Mouse (Mus musculus): ENCODE data around the gene Timm8b. TPM values are rescaled to one million over a fixed set of nuclear protein-coding genes. Genes with fewer than 3 reads are reported as not detected.
"Not testable (repeated sequence)": the region's sequence is repeated elsewhere in the genome, so short reads cannot be mapped to it uniquely, and the experiment has no call there.

Timm8b gene
- total RNA-seq, 2 experiments from 2014 or later: 210 to 223 TPM

DNA sequence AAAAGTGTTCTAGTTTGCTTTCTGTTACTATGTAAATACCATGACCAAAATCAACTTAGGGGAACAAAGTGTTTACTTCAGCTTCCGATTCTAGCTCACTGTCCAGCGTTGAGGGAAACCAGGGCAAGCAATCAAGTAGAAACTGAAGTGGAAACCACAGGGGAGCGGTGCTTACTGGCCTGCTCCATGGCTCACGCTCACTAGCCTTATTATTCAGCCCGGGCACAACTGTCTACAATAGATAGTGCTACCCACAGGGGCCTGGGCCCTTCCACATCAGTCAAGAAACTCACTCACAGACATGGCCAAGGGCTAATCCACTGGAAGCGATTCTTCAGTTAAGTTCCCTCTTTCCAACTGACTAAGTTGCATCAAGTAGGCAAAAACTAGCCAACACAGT is 2.2 kb upstream of the Timm8b start:
- no peak for DNase-seq (ENCODE audit: low spot score in 2 of 2)

- no peak for DNase-seq (ENCODE audit: low spot score in 2 of 2)
Observed at GRCm38 (mm10) chr9:50602055-50602845, 1.5 kb upstream of the Timm8b start.

DNA sequence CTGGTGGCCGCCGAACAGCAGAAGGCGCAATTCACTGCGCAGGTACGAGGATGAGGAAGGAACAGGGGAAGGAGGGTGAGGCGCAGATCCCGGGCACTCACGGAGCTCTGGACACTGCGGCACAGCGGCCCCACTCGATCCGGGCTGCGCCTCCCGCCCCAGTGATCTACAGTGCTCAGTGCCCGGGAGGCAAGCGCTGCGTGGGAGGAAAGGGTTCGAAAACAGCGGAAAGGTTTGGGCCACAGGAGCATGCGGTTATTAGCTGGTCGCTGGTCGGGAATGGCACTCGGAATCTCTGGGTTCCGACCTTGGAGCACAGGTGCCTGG is 251 bp downstream of the Timm8b start:
- no peak for DNase-seq (ENCODE audit: low spot score in 2 of 2)

GRCm38 (mm10) chr9:50604338-50604737 is 628 bp downstream of the Timm8b start:
- no peak for DNase-seq (ENCODE audit: low spot score in 2 of 2)

DNA sequence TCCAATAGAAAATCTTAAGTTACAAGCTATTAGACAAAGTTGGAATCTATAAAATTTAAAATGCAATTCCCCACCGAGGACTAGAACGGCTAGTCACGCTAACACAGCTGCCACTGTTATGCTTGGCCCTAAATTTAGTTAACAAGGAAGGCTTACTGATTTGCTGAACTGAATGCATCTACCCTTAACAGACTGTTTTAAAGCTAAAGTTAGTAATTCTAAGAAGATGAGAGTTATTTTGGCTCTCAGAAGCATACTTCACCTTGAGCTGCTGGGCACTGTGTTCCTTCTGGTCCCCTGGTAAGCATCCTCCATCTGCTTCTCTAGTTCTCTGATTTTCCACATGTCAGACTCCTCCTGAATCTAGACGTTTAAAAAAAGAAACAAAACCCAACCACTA is 8.4 kb downstream of the Timm8b start:
- no peak for DNase-seq (ENCODE audit: low spot score in 2 of 2)

DNA sequence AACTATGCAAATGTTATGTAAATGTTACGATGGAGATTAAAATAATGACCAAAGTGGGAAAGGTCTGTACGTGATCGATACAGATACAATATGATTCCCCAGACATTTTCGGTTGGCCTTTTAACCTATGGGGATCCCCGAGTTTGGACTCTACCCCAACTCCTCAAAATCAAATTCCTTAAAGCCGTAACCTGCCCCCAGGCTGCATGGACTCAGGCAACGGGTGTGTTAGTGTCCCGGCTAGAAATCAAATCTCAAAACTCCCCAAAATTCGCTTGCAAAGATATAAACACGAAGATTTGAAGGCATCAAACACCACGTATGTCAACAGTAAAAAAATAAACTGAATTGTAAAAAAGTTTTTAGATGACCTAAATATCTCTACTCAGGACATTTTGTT is 12.5 kb downstream of the Timm8b start:
- DNase-seq (ENCODE audit: low spot score in 2 of 2): no peak

DNA sequence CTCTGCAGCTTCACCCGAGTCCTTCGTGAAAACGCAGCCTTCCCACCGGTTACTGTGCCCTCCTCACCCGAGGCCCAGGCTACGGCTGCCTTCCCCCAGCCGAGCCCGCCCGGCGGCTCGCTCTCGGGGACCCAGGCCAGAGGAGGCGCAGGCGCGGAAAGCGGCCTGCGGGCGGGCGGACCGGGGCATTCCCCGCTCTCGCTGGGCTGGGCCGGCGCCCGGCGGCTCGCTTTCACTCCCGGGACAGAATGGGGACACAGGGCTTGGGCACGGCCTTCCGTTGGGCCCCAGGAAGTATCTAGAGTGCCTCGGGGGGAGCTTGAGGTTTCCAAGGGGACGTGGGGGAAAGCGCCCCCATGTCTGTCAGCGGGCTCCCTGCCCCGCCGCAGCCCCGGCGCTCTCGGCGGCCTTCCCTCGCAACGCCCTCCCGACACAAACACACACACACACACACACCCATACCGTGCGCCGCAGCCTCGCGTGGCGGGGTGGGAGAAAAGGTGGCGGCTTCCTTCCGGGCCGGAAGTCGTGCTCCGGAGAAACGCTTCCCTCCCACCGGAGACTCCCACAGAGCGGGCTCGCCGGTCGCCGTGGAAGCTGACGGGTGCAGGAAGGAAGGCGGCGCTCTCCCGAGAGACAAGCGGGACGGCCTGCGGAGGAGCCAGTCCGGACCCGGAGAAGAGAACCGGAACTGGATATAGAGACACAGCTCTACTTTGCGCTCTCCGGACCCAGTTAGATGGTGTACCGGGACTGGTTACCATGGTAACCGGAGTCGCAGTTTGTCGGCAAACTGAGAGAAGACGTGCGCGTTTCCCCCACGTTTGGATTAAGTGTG is 13.3 kb downstream of the Timm8b start, which contains the start of the genes Pih1d2 and Nkapd1:
Gene Pih1d2, plus strand, starts transcription at position 556 of the 838 bp plus-strand sequence.
Gene Nkapd1, minus strand, starts transcription at position 699 of the 838 bp plus-strand sequence.
- DNase-seq (ENCODE audit: low spot score in 2 of 2): peak; percentile 82 to 85

DNA sequence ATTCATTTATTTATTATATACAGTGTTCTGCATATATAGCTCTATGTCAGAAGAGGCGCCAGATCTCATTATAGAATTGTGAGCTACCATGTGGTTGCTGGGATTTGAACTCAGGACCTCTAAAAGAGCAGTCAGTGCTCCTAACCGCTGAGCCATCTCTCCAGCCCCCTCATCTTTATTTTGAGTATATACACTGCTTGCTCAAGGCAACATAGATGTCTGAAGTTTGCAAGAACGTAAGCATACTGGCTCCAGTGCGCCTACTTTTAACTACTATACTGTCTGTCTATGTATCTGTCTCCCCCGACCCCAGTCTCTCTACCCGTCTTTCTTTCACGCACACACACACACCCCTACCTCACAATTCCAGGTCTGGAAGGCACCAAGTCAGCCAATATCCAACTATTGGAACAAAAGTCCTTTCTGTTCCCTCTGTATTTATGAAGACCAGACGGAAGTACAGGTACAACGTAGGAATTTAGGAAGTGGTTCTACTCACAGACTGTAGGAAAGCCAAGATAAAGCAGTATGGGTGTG is 14.2 kb downstream of the Timm8b start:
- DNase-seq (ENCODE audit: low spot score in 2 of 2): no peak

DNA sequence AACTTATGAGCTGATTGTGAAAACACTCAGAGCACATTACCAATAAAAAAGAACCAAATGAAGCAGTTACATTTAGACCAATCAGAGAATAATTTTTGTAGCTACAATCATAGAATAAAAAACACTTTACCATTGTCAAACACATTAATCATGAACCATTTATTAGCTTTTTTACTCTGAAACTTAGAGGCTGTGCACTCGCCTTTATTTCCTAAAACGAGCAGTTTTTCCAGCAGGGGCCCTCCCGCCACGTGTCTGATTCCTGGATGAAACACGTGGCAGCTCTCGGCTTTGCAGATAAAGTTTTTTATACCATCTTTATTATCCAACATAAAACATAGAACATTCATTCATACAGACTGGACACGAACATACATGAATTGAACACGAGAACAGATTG is 27.2 kb downstream of the Timm8b start:
- DNase-seq (ENCODE audit: low spot score in 2 of 2): not testable (repeated sequence)

GRCm38 (mm10) chr9:50632016-50632688 is 28.4 kb downstream of the Timm8b start:
- DNase-seq (ENCODE audit: low spot score in 2 of 2): no peak

GRCm38 (mm10) chr9:50633059-50633458 is 29.3 kb downstream of the Timm8b start:
- DNase-seq (ENCODE audit: low spot score in 2 of 2): no peak

- no peak for DNase-seq (ENCODE audit: low spot score in 2 of 2)
Observed at GRCm38 (mm10) chr9:50634270-50634669, 30.6 kb downstream of the Timm8b start.

GRCm38 (mm10) chr9:50646826-50647370 is 43.2 kb downstream of the Timm8b start:
- no peak for DNase-seq (ENCODE audit: low spot score in 2 of 2)

GRCm38 (mm10) chr9:50650503-50650902 is 46.8 kb downstream of the Timm8b start:
- no peak for DNase-seq (ENCODE audit: low spot score in 2 of 2)

Other genes with a start within 250 kb of the Timm8b start
- gene Plet1, start 109.4 kb upstream of the Timm8b start, total RNA-seq (2021): under 1 TPM in 1 of 2 experiments, not detected in 1; 0.29 TPM
- gene Pts, start 75.2 kb upstream of the Timm8b start, total RNA-seq (2021): 10 to 100 TPM; 76.0 to 77.4 TPM
- gene Il18, start 49.1 kb upstream of the Timm8b start, total RNA-seq (2021): 1 to 10 TPM; 3.9 to 6.5 TPM
- 1 to 10 TPM; 4.6 to 4.7 TPM for gene Bco2, start 48.7 kb upstream of the Timm8b start, total RNA-seq (2021)
- gene Tex12, start 42.6 kb upstream of the Timm8b start, total RNA-seq (2021): not detected
- 100 to 1,000 TPM; 260 to 414 TPM for gene Sdhd, start 98 bp upstream of the Timm8b start, total RNA-seq (2021)
- gene Pih1d2, start 13.4 kb downstream of the Timm8b start, total RNA-seq (2021): 1 to 10 TPM; 1.2 to 2.1 TPM
- gene Nkapd1, start 13.6 kb downstream of the Timm8b start, total RNA-seq (2021): 10 to 100 TPM; 24.5 to 25.6 TPM
- 100 to 1,000 TPM; 164 to 320 TPM for gene Dlat, start 55.9 kb downstream of the Timm8b start, total RNA-seq (2021)
- 1 to 10 TPM; 5.4 to 7.7 TPM for gene Dixdc1, start 135.6 kb downstream of the Timm8b start, total RNA-seq (2021)
- 1 to 10 TPM; 5.1 to 5.4 TPM for gene 2310030G06Rik, start 142.6 kb downstream of the Timm8b start, total RNA-seq (2021)
- gene Cryab, start 147.4 kb downstream of the Timm8b start, total RNA-seq (2021): 10 to 100 TPM; 26.1 to 89.2 TPM
- 1 to 10 TPM; 1.7 to 3.4 TPM for gene Hspb2, start 148.4 kb downstream of the Timm8b start, total RNA-seq (2021)
- 1 to 10 TPM; 4.5 to 5.6 TPM for gene Fdxacb1, start 164.3 kb downstream of the Timm8b start, total RNA-seq (2021)
- gene Alg9, start 171.1 kb downstream of the Timm8b start, total RNA-seq (2021): 10 to 100 TPM; 22.2 to 30.1 TPM
- gene 1110032A03Rik, start 171.6 kb downstream of the Timm8b start, total RNA-seq (2021): 10 to 100 TPM; 47.5 to 69.0 TPM
- gene Ppp2r1b, start 241.4 kb downstream of the Timm8b start, total RNA-seq (2021): 10 to 100 TPM; 44.3 to 64.2 TPM

All from adrenal gland, adult 18-20 months (tissue).